Mouse (Mus musculus): ENCODE data around the gene Scg5. TPM values are rescaled to one million over a fixed set of nuclear protein-coding genes. Genes with fewer than 3 reads are reported as not detected.
A peak's percentile ranks its signal among the peaks of the same experiment; 100 is the strongest.

Gene Scg5
- not detected for total RNA-seq (2021)

DNA sequence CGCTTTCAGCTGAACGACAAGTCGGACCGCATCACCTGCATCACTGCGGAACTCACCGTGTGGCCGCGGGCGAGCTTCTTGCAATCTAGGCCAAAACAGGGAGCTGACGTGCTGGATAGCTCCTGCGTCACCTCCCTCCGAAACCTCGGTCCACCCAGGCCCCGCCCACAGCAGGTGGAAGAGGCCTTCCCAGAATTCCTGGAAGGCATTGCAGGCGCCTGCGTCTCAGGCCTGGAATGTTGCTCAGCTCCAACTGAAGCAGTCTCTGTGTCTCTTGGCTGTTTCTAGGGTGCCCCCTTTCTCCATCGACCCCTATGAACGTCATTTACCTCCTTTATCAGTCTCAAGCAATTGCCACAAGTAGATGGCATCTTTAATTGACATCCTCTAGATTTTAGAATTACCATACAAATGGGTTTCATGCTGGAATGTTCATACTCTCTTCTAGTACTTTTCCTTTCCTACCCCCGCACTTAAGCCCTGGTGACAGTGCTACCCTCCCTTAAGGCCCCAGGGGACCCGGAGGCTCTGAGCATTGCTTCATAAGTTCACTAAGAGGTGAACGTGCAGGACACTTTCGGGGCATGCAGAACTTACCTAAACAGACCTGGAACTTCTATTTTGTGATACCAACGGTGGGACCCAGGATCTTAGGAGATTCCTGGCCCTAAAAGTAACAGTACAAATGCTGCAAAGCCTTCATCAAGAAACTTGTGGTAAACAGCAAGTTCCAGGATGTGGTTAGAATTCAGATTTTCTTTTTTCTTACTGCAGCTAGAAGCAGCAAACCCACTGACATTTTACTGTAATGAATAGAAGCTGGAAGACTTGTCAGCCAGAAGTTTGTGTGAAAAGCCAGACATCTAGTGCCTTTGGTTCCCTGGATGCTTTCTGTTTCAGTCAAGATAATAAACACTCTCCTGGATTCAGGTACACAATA lies at the start of gene Scg5:
Gene Scg5, minus strand, starts transcription at position 179 of the 940 bp plus-strand sequence.
- no peak for DNase-seq
- intact Hi-C loops (cut with DNase I): loop anchor here (5.0 kb wide), 1 partner anchor 292 kb away; no protein-coding TSS in a partner anchor

DNA sequence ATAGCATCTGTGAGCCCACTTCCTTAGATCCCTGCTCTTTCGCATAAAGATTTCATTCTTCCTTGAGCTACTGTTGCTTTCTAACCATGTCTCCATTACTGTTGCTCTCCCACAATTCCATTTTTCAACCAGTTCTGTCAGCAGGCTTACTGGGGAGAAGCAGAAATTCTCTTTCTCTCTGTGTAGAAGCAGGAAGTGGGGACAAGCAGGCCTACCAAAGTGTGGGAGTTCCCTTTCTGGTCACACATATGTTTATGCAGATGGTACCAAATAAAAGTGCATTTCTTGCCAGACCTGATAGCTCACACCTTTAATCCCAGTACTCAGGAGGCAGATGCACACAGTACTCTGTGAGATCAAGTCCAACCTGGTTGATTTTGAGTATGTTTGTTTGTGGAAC lies 41.2 kb upstream of the Scg5 start:
- intact Hi-C loops (cut with DNase I): no loop called here
- DNase-seq: no peak

DNA sequence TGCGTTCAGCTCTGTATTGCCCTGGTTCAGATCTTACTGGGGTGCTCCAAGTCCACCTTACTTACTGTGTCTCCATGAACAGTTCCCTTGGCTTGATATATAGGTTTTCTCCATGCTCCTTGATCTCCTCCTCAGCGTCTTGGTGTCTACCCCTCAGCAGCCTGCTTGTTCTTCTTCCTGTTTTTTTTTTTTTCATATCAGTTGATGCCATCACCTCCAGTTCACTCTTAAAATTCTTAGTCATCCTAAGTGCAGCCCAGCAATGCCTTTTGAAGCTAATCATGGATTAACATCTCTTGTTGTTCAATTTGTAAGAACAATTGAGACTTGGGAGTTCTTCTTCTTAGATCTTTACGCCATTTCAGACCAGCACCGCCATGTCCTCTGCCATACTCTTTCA lies 39.5 kb upstream of the Scg5 start:
- no peak for DNase-seq
- intact Hi-C loops (cut with DNase I): loop anchor here (10.0 kb wide), 1 partner anchor 176 kb away; no protein-coding TSS in a partner anchor

DNA sequence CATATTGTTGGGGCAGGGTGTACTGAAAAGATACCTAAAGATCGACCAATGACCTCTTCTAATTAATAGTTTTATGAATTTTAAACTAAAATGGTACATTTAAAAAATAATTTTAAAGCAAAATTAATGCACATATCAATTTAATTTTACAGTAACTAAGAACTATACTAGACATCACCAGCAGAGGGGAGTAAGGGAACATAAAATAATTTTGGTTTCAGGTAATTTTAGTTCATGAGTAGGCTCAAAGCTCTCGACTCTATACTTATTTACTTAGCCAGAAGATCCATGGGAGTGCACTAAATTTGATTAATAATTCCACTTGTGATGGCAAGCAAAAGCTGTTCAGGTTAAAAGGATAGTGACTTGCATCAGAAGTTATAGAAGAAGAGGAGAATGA lies 37.2 kb upstream of the Scg5 start:
- no peak for DNase-seq
- intact Hi-C loops (cut with DNase I): loop anchor here (1.0 to 10.0 kb wide), 3 partner anchors 87 to 279 kb away; no protein-coding TSS in a partner anchor

DNA sequence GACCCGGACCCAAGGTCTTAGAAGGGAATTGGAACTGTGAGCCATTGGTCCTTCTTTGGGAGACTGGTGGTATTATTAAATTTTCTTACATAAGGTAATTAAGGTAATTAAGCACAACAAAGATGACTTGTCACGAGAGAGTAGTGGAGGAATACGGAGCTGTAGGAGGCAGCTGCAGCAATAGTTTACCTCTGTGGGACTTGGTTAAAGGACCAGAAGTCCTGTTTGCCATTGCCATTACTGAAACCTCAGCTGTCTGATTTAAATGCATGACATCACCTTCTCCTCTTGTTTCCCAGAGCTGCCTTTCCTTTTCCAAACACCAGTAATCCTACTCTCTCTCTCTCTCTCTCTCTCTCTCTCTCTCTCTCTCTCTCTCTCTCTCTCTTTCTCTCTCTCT lies 20.2 kb upstream of the Scg5 start:
- intact Hi-C loops (cut with DNase I): no loop called here
- DNase-seq: no peak

DNA sequence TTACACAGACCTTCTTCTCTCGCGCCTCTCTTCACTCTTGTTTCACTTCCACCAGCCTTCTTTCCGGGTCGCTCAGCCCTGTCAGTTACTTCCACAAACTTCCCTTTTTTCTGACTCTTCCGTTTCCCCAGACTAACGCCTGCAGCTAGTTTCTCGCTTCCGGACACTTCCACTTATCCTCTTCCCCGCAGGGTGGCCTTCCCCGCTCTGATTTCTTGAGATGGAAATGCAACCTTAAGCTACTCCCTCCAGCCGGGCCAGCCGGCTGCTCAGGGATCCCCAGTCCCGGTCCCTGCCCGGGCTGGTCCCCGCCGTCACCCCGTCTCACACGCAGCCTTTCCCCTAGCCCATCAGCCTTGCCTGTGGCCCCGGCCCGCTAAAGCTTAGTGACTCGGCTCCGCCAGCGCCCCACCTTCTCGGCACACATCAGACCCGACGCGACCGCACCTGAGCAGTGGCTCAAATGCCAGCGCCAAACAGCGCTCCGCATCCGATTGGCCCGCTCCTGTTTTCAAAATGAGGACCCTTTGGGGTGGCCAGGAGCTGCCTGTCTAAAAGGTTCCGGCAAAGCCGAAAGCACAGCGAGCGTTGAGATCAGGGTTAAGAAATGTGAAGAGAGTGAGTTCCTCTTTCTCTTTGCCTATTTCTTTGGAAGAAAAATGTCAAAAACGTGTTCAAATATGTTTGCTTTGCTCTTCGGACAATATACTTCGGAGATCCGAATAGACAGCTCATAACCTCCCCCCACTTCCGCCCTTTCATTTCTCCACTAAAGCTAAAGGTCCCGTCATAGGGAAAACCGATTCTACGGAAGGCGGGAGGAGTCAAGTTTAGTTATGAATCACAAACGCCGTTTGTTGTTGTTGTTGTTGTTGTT lies 19.6 kb upstream of the Scg5 start, which contains the start of gene Arhgap11a:
Gene Arhgap11a, minus strand, starts transcription at position 417 of the 877 bp plus-strand sequence.
- intact Hi-C loops (cut with DNase I): no loop called here
- peak; percentile 92 to 95 for DNase-seq

DNA sequence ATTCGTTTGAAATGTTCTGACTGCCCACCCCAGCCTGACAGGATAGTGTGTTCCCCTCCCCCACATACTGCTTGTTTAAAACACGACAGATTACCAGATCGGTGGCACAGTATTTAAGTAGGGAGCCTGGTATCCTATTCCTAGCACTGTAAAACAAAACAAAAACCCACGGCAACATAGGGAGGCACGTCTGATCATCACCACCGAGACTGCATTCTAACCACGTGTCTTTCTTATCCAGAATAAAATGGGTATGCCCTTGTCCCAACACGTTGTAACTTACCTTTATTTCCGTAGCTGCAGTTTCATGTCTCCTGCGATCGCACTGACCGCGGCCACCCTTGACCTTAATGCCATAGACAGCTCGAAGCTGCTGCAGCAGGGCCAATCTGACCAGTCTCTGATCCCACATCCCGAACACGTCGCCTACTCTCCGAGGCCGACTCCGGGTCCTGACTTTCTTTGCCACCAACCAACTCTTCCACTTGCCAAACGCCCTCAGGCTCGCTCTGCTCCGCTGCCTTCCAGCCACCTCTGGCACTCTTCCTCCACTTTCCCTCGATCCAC lies 18.8 kb upstream of the Scg5 start:
- intact Hi-C loops (cut with DNase I): no loop called here

DNA sequence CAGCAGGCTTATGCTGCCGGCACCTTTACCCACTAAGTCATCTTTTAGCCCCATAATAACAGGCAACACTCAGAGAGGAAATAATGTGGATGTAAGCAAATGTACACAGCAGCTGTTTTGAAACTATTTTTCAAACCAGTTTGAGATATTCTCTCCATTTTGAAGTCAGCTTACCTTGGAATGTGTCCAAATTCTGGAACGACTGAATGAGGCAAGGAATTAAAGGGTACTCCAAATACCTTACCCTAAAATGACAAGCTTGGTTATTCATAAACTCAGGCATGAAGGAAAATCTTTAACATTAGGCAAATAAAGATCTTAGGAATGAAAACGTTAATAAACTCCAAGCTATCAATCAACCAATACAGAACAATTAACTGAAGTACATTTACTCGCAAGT lies 16.2 kb upstream of the Scg5 start:
- intact Hi-C loops (cut with DNase I): no loop called here

More for the DNA sequence above, 18.8 kb upstream of the Scg5 start:
- DNase-seq: no peak

DNA sequence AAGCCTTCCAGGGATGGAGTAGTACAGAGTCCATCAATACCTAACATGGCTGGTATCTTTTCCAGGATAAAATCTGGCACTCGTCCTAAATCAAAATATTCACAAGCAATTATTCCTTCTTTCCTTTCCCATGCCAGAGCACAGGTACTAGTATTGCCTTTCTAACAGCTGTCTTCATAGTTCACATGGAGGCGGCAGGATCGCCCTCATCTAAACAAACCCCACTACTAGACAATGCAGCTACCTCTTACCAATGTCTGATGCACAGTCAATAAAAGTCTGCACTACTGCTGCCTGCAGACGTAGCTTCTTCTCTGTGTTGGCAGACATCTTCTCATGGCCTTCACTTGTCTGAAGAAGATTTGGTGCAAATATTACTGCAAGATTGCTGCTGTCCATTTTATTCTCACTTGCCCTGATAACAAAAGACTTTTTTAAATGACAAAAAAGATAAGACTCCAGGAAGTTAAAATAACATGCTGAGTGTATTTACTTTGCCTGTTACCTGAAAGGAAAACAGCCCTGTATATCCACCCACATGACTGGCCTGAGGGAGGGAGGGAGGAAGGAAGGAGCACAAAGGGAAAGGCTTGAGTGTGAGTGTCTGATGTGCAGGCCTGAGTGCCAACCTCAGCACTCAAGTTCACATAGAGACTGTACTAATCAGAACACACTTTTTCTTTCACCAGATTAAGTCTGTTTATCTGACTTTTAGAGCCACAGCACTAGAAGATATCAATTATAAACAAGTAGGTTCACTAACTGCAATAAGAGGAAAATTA lies 12.9 kb upstream of the Scg5 start:
- intact Hi-C loops (cut with DNase I): no loop called here
- no peak for DNase-seq

More for the DNA sequence above, 16.2 kb upstream of the Scg5 start:
- no peak for DNase-seq

DNA sequence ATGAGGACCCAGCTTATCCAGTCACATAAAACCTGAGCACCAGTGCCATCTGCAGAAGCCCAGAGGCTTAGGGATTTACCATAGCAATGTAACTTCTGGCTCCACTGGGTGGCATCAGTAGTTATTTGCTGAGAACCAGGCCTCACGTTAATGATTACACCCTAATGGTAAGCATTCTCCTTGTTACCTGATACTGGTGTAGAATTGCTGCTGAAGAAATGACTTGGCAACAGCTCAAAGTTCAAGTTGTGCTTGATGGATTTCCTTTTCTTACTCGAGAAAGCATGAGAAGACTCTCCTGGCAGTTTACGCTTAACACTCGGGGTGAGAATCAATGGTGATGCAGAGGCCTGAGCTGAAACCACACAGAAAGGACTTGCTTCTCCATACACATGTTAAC lies 10.6 kb upstream of the Scg5 start:
- intact Hi-C loops (cut with DNase I): no loop called here
- no peak for DNase-seq

DNA sequence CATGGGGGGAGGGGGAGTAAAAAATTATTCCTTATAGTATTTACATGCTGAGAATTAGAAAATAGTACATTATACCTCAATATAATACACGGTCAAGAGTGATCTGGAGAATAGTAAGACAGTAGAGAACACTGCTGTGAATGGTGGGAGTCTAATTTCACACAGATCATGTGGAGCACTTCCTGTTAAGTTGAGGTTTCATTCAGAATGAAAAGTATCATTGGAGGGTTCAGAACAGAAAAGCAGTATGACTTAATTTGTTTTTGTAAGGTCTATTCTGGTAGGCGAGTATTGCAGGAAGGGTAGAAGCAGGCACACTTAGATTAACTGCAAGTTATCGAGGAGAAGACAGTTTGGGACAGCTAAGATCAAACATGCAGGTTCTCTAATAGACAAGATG lies 6.3 kb upstream of the Scg5 start:
- DNase-seq: no peak
- intact Hi-C loops (cut with DNase I): no loop called here

DNA sequence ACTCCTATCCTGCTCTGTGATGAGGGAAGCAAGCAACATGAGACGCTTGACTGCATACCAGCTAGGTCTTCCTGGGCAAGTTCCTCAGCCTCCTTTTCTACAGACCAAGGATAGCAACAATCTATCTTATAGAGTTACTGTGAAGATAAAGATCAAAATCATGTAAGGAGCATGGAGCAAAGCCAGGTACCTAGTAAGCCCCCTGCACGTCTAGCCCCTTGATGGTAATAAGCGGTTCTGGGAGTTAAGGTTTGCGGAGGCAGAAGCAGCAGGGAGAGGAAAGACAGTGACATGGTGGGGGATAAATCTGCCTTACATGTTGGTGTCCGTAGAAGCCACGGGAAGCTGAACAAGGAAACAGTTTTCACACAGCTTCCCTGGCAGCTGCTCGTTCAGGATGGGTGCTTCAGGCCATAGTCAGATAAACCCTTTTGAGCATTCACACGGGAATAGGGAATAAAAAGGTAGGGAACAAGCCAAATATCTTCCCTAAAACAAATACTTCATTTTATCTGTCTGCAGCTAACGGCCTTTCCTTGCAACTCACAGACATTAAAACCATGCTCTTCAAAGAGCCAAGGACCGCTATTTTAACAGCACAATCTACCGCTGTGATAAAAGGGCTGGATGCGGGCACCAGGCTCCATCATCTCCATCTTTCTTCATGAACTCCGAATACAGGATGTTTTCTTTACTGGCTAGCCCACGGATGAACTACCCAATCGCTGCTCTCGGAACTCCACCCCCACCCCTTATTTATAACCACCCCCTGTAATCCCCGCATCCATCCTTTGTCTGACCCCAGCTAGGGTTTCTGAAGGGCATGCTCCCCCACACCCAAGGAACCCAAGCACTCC lies 607 bp downstream of the Scg5 start:
- no peak for DNase-seq
- intact Hi-C loops (cut with DNase I): loop anchor here (5.0 kb wide), 1 partner anchor 291 kb away; no protein-coding TSS in a partner anchor

DNA sequence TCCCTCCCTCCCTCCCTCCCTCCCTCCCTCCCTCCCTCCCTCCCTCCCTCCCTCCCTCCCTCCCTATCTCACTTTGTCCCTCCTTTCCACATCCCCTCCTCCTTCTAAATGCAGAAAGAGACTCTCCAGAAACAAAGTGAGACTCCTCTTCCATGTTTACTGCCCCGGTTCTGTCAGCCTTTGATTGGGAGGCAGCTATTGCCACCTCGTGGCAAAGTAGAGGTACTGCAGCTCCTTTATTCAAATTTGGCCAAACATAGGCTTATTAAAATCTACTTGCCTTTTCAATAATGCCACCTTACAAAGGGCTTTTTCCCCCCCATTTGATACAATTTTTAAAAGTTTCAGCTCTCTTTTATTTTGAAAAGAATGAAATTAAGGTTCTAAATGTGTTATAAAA lies 5.0 kb downstream of the Scg5 start:
- peak; percentile 15 to 16 for DNase-seq
- intact Hi-C loops (cut with DNase I): loop anchor here (5.0 kb wide), 1 partner anchor 332 kb away; no protein-coding TSS in a partner anchor

DNA sequence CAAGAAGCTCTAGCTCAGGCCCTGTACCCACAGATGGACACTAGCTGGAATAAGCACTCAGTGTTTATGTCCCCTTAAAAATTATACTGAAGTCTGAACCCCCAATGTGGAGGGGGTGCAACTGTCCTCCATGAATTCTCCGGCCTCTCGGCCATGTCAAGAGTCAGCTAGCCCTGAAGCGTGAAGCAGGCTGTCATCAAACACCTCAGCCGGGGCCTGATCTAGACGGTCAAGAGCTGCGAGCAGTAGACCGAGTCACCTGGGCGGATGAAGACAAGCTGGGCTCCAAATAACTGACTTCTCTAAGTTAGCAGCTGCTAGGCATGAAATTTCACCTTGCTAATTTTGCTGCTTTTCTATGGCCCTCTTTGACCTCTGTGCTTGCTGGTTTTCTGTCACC lies 6.6 kb downstream of the Scg5 start:
- intact Hi-C loops (cut with DNase I): loop anchor here (5.0 kb wide), 1 partner anchor 330 kb away; no protein-coding TSS in a partner anchor
- DNase-seq: no peak

DNA sequence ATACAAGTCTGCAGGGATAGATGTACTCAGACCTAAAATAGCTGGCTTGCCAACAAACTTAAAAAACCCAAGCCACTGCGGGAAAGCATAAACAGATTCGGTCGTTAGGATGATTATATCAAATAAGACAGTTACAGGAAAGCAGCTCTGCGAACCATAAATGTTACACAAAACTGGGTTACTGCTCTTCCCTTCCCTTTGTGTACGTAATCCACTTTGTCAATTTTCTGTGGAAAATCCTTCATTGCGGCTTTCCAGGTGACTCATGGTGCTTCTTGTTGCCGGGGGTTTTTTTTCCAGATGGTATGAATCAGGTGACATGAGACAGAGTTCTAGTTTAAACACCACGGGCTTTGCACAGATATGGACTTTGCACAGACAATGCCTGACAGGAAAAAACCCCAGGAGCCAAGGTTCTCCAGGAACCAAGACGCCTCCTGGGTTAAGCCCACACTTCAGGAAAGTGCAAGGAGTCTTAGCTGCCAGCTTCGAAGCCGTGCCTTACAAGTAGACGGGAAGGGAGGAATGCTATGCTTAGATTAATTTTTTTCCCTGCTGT lies 7.7 kb downstream of the Scg5 start:
- no peak for DNase-seq
- intact Hi-C loops (cut with DNase I): loop anchor here (5.0 kb wide), 1 partner anchor 329 kb away; no protein-coding TSS in a partner anchor

DNA sequence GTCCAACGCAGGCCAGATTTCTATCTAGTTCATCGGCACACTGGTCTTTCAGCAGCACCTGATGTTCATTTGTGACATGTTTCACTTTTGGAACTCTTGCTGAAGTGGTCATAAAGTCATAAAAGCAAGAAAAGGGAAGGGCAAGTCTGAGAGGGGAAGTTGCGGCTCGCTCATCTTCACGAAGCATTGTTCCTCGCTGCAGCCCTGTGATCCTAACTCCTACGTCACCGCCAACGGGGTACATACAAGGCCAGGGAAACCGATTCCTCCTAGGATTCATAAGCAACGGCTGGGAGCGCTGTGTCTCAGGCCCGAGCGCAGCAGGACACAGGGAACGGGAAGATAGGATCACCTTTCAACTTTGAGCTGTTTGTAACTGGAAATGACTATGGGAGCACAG lies 8.8 kb downstream of the Scg5 start:
- DNase-seq: peak; percentile 6 to 8
- intact Hi-C loops (cut with DNase I): loop anchor here (5.0 kb wide), 1 partner anchor 328 kb away; no protein-coding TSS in a partner anchor

DNA sequence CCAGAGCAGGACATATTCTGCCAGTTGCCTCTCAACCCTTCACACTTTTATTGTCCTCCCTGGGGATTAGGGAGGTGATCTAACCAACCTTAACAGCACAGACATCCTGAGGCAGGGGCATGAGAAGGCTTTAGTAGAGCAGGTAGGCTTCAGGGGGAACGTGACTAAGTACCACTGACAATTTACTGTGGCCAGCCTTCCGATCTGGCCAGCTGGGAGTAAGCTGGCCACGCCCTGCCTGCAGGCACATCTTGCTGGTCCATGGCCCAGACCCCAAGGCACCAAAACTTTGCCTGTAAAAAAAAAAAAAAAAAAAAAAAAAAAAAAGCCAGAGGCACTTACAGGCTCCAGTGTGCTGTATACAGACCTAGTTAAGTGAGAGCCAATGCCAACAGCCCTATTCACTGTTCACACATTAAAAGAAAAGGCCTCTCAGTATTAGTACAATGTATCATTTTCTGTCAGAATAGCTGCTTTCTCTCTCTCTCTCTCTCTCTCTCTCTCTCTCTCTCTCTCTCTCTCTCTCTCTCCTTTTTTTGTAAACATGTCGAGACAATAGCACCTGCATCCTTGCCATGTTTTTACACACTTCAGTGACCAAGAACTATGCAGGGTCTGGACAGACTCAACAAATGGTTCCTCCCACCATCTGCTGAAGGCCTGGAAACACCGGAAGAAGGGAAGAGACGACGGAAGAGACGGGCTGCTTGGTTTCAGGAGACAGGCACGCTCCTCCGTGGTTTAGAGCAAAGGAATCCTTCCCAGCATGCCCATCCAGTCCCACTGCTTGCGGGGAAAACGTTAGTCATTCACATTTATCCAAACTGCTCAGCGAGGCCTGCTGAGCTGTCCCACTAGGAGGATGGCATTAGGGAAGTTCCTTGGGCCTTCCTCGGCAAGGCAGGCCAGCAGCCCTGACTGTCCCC lies 11.0 kb downstream of the Scg5 start:
- intact Hi-C loops (cut with DNase I): no loop called here
- DNase-seq: no peak

Data from heart, postnatal 36 days (tissue).